In genomic region chr7:98729661-98730271, GRCm38 (mm10) we compare ENCODE assay signal across 8 mouse cellular contexts. TPM values are rescaled to one million over a fixed set of nuclear protein-coding genes. Genes with fewer than 3 reads are reported as not detected.
DNase-seq lines count a peak whose midpoint lies in the region; ATAC-seq lines count a peak whose summit lies in the region.

No protein-coding gene starts in this region.

- H3K4me2 ChIP-seq in hindbrain, embryonic 12.5 days (replicated peaks) = peak overlapping the region; percentile 43
- H3K4me2 ChIP-seq in midbrain, embryonic 13.5 days (replicated peaks) = peak overlapping the region; percentile 46

- no peaks in the 10 kb centered on the region for H3K9me3 ChIP-seq in hindbrain, embryonic 12.5 days (replicated peaks)
- no peaks in the 10 kb centered on the region for H3K9me3 ChIP-seq in midbrain, embryonic 13.5 days

- peaks cover 20% of the 10 kb centered on the region for H3K4me1 ChIP-seq in hindbrain, embryonic 12.5 days
- peaks cover 12% of the 10 kb centered on the region; the same call in 1 of the 2 replicates for H3K4me1 ChIP-seq in midbrain, embryonic 13.5 days (replicated peaks)

- peak; percentile 9 for DNase-seq in kidney, adult 18-20 months
- no peak for DNase-seq in kidney, adult 9 months
- no peak for DNase-seq in ovary, postnatal 36 days (ENCODE audit: low spot score)
- no peak for DNase-seq in adipocyte (ENCODE audit: low spot score)
- DNase-seq in gastrocnemius, postnatal 4 days (ENCODE audit: low spot score in 2 of 2) = no peak

- no peaks in the 10 kb centered on the region for H3K36me3 ChIP-seq in hindbrain, embryonic 12.5 days
- H3K36me3 ChIP-seq in midbrain, embryonic 13.5 days = no peaks in the 10 kb centered on the region

- WGBS in hindbrain, embryonic 12.5 days = 25% methylated on average over 19 of the region's 19 CpGs
- WGBS in midbrain, embryonic 13.5 days = 10% methylated on average over 19 of the region's 19 CpGs

- peaks cover 13% of the 10 kb centered on the region for H3K27me3 ChIP-seq in hindbrain, embryonic 12.5 days
- 0 out of 2 replicates have a peak, but pooled peaks cover 6% of the 10 kb centered on the region for H3K27me3 ChIP-seq in midbrain, embryonic 13.5 days

- 0 out of 2 replicates have a peak overlapping the region, but pooled peaks have one; percentile 7 for H3K4me3 ChIP-seq in hindbrain, embryonic 12.5 days
- peak overlapping the region; percentile 23 for H3K4me3 ChIP-seq in midbrain, embryonic 13.5 days (replicated peaks)

- peak overlapping the region; percentile 32; the same call in 1 of the 2 replicates for H3K9ac ChIP-seq in hindbrain, embryonic 12.5 days
- H3K9ac ChIP-seq in midbrain, embryonic 13.5 days (replicated peaks) = 0 out of 2 replicates have a peak overlapping the region, but pooled peaks have one; percentile 23

- 0 out of 2 replicates have a peak, but pooled peaks have one; percentile 32 for ATAC-seq in common myeloid progenitor, adult 5-6 weeks (replicated peaks; ENCODE audit: low read depth, poor library complexity, severe bottlenecking)
- ATAC-seq in hindbrain, embryonic 12.5 days (ENCODE audit: low FRiP score) = no peak; the same call in 1 of the 2 replicates
- no peak for ATAC-seq in midbrain, embryonic 13.5 days

- H3K27ac ChIP-seq in hindbrain, embryonic 12.5 days = no peak overlapping the region
- no peak overlapping the region for H3K27ac ChIP-seq in midbrain, embryonic 13.5 days

RNA-seq across cellular contexts. Expression of gene Thap12, which starts 26.9 kb away (rescaled TPM):
- total RNA-seq in common myeloid progenitor, adult 5-6 weeks (2017) = 95.8 and 101 TPM in 2 replicates
- polyA plus RNA-seq in hindbrain, embryonic 12.5 days (2016; fragmentation: Nextera tagmentation; extraction: Ambion mirVana) = 73.1 and 78.2 TPM in 2 replicates
- polyA plus RNA-seq in midbrain, embryonic 13.5 days (2015; fragmentation: Nextera tagmentation; extraction: Ambion mirVana) = 48.9 and 52.2 TPM in 2 replicates
- total RNA-seq in gastrocnemius, postnatal 4 days (2021) = 10 to 100 TPM; 63.2 to 72.8 TPM
